Mouse (Mus musculus): ENCODE results near the gene Pir. TPM values are rescaled to one million over a fixed set of nuclear protein-coding genes. Genes with fewer than 3 reads are reported as not detected.

Gene Pir
- polyA plus RNA-seq, 1 experiment, result 0.97 TPM

DNA sequence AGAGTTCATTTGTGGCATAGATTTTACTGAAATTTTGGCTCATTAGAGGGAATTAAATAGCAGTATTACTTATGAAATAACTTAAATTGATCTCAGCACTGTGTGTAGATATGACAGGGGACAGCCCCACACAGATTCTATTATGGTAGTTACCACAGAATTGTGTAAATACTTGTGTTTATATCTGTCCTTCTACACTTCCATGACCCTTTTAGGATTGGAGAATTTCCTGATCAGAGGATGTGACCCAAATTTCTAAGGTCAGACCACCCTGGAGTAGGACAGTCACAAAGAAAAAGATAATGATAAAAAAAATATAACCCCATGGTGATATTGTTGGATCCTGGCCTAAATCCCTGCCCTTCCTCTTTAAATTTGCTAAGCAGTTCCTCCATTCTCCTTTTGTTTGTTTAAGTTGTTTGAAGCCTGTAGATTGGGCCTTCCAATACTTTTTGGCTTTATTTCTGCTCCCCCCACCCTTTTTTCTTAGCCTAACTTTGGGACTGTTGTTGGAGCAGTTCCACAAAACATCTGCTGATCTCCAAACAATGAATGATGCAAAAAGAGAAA lies 136.0 kb downstream of the Pir start:
- Histone ChIP-seq H3K4me3 (ENCODE audit: extremely low read depth, insufficient read depth, insufficient read length) (no peak overlapping the region), H3K27ac (ENCODE audit: insufficient read depth, low read length) (no peak overlapping the region), H3K27me3 (ENCODE audit: control insufficient read depth, insufficient read depth, low read length) (no peaks in the 10 kb centered on the region), H3K36me3 (ENCODE audit: control insufficient read depth, insufficient read depth, low read length) (no peaks in the 10 kb centered on the region), H3K4me1 (ENCODE audit: control insufficient read depth, insufficient read depth, insufficient read length) (no peaks in the 10 kb centered on the region)
- DNase-seq (ENCODE audit: low read depth in 1 of 2, low spot score in 2 of 2), result no peak
- TF ChIP-seq CTCF (IDR thresholded peaks at IDR 0.05; ENCODE audit: extremely low read depth, insufficient read depth, insufficient read length, insufficient replicate concordance) (no peak), POLR2A (IDR thresholded peaks at IDR 0.05; ENCODE audit: low read depth, low read length) (no peak)

DNA sequence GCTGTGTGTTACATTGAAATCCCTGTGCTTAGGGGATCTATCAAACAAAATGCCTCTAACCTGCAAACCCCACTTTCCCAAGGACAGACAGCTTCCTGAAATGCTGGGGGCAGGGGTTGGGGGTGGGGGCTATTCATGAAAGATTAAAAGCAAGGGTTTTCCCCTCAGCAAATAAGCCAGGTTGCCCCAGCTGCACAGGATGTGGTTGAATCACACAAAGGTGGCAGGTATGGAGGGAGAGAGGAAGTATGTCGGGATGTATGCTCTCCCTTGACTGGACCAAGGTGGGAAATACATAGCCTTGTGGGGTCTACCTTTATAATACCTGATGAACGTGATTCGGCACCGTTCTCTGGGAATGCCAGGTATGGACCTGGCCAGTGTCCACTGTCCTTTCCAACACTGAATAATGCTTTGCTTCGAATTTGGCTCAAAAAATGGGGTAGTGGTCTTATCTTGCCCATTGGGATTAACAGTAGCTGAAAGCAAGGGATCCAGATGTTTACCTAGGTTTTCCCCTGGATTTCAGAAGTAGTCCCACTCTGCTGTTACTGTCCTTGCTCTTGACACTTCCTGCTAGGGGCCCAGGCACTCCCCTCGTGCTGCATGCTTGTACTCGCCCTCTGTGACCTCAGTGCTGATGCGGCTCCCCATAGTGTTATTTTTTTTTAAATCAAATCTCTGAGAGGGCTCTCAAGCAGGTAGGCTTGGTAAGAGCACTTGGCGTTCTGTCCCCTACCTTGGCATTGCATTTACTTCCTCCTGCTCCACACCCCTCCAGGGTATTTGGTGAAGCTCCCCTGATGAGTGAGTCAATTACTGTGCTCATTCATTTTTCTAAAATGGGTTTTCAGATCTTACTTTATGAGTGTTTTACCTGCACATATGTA lies 137.2 kb downstream of the Pir start:
- DNase-seq (ENCODE audit: low read depth in 1 of 2, low spot score in 2 of 2), result no peak
- no peak overlapping the region for H3K27ac ChIP-seq (ENCODE audit: insufficient read depth, low read length)

GRCm38 (mm10) chrX:164408301-164408927 lies 139.2 kb downstream of the Pir start:
- H3K36me3 ChIP-seq (ENCODE audit: control insufficient read depth, insufficient read depth, low read length), result no peaks in the 10 kb centered on the region
- H3K27ac ChIP-seq (ENCODE audit: insufficient read depth, low read length), result no peak overlapping the region
- no peak overlapping the region for H3K4me3 ChIP-seq (ENCODE audit: extremely low read depth, insufficient read depth, insufficient read length)
- no peak for TF ChIP-seq CTCF (IDR thresholded peaks at IDR 0.05; ENCODE audit: extremely low read depth, insufficient read depth, insufficient read length, insufficient replicate concordance)
- no peak for TF ChIP-seq POLR2A (IDR thresholded peaks at IDR 0.05; ENCODE audit: low read depth, low read length)
- no peaks in the 10 kb centered on the region for H3K4me1 ChIP-seq (ENCODE audit: control insufficient read depth, insufficient read depth, insufficient read length)
- DNase-seq (ENCODE audit: low read depth in 1 of 2, low spot score in 2 of 2), result no peak
- WGBS, result 83% methylated on average over 3 of the region's 3 CpGs
- no peaks in the 10 kb centered on the region for H3K27me3 ChIP-seq (ENCODE audit: control insufficient read depth, insufficient read depth, low read length)

More for the DNA sequence above, 137.2 kb downstream of the Pir start:
- WGBS, result 60% methylated on average over 9 of the region's 9 CpGs
- Histone ChIP-seq H3K36me3 (ENCODE audit: control insufficient read depth, insufficient read depth, low read length) (no peaks in the 10 kb centered on the region), H3K4me1 (ENCODE audit: control insufficient read depth, insufficient read depth, insufficient read length) (no peaks in the 10 kb centered on the region), H3K4me3 (ENCODE audit: extremely low read depth, insufficient read depth, insufficient read length) (no peak overlapping the region), H3K27me3 (ENCODE audit: control insufficient read depth, insufficient read depth, low read length) (no peaks in the 10 kb centered on the region)
- TF ChIP-seq POLR2A (IDR thresholded peaks at IDR 0.05; ENCODE audit: low read depth, low read length), result no peak
- no peak for TF ChIP-seq CTCF (IDR thresholded peaks at IDR 0.05; ENCODE audit: extremely low read depth, insufficient read depth, insufficient read length, insufficient replicate concordance)

DNA sequence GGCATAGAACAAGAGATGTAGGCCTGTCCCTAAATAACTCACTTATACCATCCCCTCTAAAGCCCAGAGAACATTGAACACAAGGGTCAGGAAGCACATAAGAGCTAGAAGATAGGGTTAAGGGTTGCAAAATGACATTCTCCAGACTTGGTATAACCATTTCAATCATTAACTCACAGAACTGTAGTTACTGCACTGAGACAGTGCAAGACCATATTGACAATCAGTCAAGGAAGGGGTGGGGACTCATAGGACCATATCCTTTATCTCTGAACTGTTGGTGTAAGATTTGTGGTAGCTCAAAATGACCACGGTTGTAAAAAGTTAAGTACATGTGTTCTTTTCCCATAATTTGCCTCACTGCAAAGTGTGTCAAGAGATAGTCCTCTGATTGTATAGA lies 141.4 kb downstream of the Pir start:
- no peak overlapping the region for H3K27ac ChIP-seq (ENCODE audit: insufficient read depth, low read length)
- H3K4me3 ChIP-seq (ENCODE audit: extremely low read depth, insufficient read depth, insufficient read length), result no peak overlapping the region
- H3K36me3 ChIP-seq (ENCODE audit: control insufficient read depth, insufficient read depth, low read length), result no peaks in the 10 kb centered on the region
- DNase-seq (ENCODE audit: low read depth in 1 of 2, low spot score in 2 of 2), result no peak
- TF ChIP-seq POLR2A (IDR thresholded peaks at IDR 0.05; ENCODE audit: low read depth, low read length), result no peak
- TF ChIP-seq CTCF (IDR thresholded peaks at IDR 0.05; ENCODE audit: extremely low read depth, insufficient read depth, insufficient read length, insufficient replicate concordance), result no peak
- no peaks in the 10 kb centered on the region for H3K4me1 ChIP-seq (ENCODE audit: control insufficient read depth, insufficient read depth, insufficient read length)
- 61% methylated on average over 1 of the region's 1 CpGs for WGBS
- H3K27me3 ChIP-seq (ENCODE audit: control insufficient read depth, insufficient read depth, low read length), result no peaks in the 10 kb centered on the region

- TF ChIP-seq POLR2A (IDR thresholded peaks at IDR 0.05; ENCODE audit: low read depth, low read length) (no peak), CTCF (IDR thresholded peaks at IDR 0.05; ENCODE audit: extremely low read depth, insufficient read depth, insufficient read length, insufficient replicate concordance) (no peak)
- no peak overlapping the region for H3K4me3 ChIP-seq (ENCODE audit: extremely low read depth, insufficient read depth, insufficient read length)
- 83% methylated on average over 2 of the region's 2 CpGs for WGBS
These were observed 147.6 kb downstream of the Pir start for GRCm38 (mm10) chrX:164416803-164417202.

DNA sequence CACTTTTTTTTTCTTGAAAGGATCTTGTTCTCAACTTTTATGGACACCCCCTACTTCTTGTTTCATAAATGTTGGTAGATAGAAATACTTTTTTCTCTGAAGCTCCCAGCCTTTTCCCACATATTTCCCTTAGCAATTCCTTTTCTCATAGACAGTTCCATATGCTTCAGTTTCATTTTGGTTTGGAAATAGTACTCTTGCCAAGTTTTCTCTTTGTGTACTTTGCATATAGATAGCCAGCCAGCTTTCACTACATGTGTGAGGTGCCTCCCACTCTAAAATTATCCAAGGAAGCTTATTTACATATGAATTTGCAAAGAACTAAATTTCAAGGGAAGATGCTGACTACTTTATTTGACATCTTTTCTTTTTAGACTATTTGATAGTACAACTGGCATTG lies 148.8 kb downstream of the Pir start:
- H3K4me3 ChIP-seq (ENCODE audit: extremely low read depth, insufficient read depth, insufficient read length), result no peak overlapping the region
- no peaks in the 10 kb centered on the region for H3K4me1 ChIP-seq (ENCODE audit: control insufficient read depth, insufficient read depth, insufficient read length)
- DNase-seq (ENCODE audit: low read depth in 1 of 2, low spot score in 2 of 2), result no peak
- TF ChIP-seq POLR2A (IDR thresholded peaks at IDR 0.05; ENCODE audit: low read depth, low read length), result no peak
- TF ChIP-seq CTCF (IDR thresholded peaks at IDR 0.05; ENCODE audit: extremely low read depth, insufficient read depth, insufficient read length, insufficient replicate concordance), result no peak
- no peaks in the 10 kb centered on the region for H3K27me3 ChIP-seq (ENCODE audit: control insufficient read depth, insufficient read depth, low read length)
- H3K36me3 ChIP-seq (ENCODE audit: control insufficient read depth, insufficient read depth, low read length), result peaks cover 3% of the 10 kb centered on the region
- H3K27ac ChIP-seq (ENCODE audit: insufficient read depth, low read length), result no peak overlapping the region

More at GRCm38 (mm10) chrX:164416803-164417202, 147.6 kb downstream of the Pir start:
- Histone ChIP-seq H3K27me3 (ENCODE audit: control insufficient read depth, insufficient read depth, low read length) (no peaks in the 10 kb centered on the region), H3K27ac (ENCODE audit: insufficient read depth, low read length) (no peak overlapping the region), H3K36me3 (ENCODE audit: control insufficient read depth, insufficient read depth, low read length) (no peaks in the 10 kb centered on the region), H3K4me1 (ENCODE audit: control insufficient read depth, insufficient read depth, insufficient read length) (no peaks in the 10 kb centered on the region)
- no peak for DNase-seq (ENCODE audit: low read depth in 1 of 2, low spot score in 2 of 2)

All from spleen, adult 2 months (tissue).